ENCODE assay signal across 10 mouse cellular contexts in the genomic region with DNA sequence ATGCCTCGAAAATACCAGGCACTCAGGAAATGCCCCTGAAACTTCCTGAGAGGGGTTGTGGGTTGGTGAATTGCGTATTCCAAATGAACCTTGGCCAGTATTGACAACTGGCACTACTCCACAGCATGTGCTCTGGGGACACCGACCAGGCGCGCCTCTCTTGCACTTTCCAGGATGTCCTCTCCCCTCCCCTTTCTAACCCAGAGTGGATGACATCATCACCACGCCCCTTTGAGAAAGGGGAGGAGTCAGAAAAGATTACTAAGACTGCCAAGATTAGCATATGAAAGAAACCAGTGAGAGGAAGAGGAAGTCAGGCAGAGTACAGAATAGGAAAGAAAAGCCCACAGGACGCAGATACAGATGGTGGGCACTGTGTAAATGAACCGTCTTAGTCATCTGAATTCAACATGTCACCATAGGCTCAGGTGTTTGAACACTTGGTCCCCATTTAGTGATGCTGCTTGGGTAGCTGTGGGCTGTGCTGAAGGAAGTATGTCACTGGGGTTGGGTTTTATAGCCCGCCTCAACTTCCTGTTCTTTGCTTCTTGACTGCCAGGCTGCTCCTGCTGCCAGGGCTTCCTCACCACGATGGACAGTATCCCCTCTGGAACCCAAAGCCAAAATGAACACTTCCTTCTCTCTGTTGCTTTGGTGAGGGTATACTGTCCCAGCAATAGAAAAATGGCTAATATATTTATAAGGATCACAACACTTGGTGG.
A peak's percentile ranks its signal among the peaks of the same experiment; 100 is the strongest.
DNase-seq lines count a peak whose midpoint lies in the region; ATAC-seq and TF ChIP-seq lines count a peak whose summit lies in the region.
"Had no signal": no experiment of that assay in that cellular context is flagged by ENCODE, and none has a peak within 500 bp of the region (broad histone marks: within the 10 kb centered on the region; RNA-seq: fewer than 3 reads in every experiment).

No protein-coding gene starts in this region.

- TF ChIP-seq CTCF in hindbrain, postnatal 0 days (IDR thresholded peaks at IDR 0.05; ENCODE audit: low read depth) = no peak
- TF ChIP-seq CTCF in heart, postnatal 0 days (IDR thresholded peaks at IDR 0.05; ENCODE audit: low read depth) = no peak

- no peaks in the 10 kb centered on the region for H3K27me3 ChIP-seq in hindbrain, embryonic 12.5 days
- no peaks in the 10 kb centered on the region for H3K27me3 ChIP-seq in hindbrain, postnatal 0 days (ENCODE audit: insufficient read depth, low read length)
- H3K27me3 ChIP-seq in heart, postnatal 0 days (ENCODE audit: control insufficient read depth, insufficient read depth, low read length) = 0 out of 2 replicates have a peak, but pooled peaks cover 5% of the 10 kb centered on the region
- peaks cover 4% of the 10 kb centered on the region; the same call in 1 of the 2 replicates for H3K27me3 ChIP-seq in kidney, embryonic 14.5 days (ENCODE audit: control insufficient read depth, insufficient read depth, low read length)

- H3K4me1 ChIP-seq in hindbrain, embryonic 12.5 days = peaks cover 3% of the 10 kb centered on the region; the same call in 1 of the 2 replicates
- no peaks in the 10 kb centered on the region for H3K4me1 ChIP-seq in hindbrain, postnatal 0 days (ENCODE audit: insufficient read depth, low read length)
- no peaks in the 10 kb centered on the region for H3K4me1 ChIP-seq in heart, postnatal 0 days (ENCODE audit: control insufficient read depth, insufficient read depth)
- no peaks in the 10 kb centered on the region for H3K4me1 ChIP-seq in kidney, embryonic 14.5 days (ENCODE audit: control insufficient read depth, insufficient read depth, low read length)
- H3K4me1 ChIP-seq: limb, embryonic 13.5 days had no signal

- H3K9me3 ChIP-seq in hindbrain, embryonic 12.5 days (replicated peaks) = no peaks in the 10 kb centered on the region
- no peaks in the 10 kb centered on the region for H3K9me3 ChIP-seq in hindbrain, postnatal 0 days (ENCODE audit: low read length)
- no peaks in the 10 kb centered on the region for H3K9me3 ChIP-seq in heart, postnatal 0 days (replicated peaks; ENCODE audit: control insufficient read depth, low read length)
- no peaks in the 10 kb centered on the region for H3K9me3 ChIP-seq in kidney, embryonic 14.5 days (ENCODE audit: control insufficient read depth, low read length)
- H3K9me3 ChIP-seq: limb, embryonic 13.5 days had no signal

- no peaks in the 10 kb centered on the region for H3K36me3 ChIP-seq in hindbrain, embryonic 12.5 days
- H3K36me3 ChIP-seq in hindbrain, postnatal 0 days (ENCODE audit: insufficient read depth, low read length) = no peaks in the 10 kb centered on the region
- H3K36me3 ChIP-seq in heart, postnatal 0 days (replicated peaks; ENCODE audit: control insufficient read depth, insufficient read depth, low read length) = no peaks in the 10 kb centered on the region
- H3K36me3 ChIP-seq in kidney, embryonic 14.5 days (ENCODE audit: control insufficient read depth, insufficient read depth, low read length) = no peaks in the 10 kb centered on the region
- H3K36me3 ChIP-seq: limb, embryonic 13.5 days had no signal

- no peak for TF ChIP-seq EP300 in heart, postnatal 0 days (IDR thresholded peaks at IDR 0.05; ENCODE audit: low read depth)

- no peak overlapping the region for H3K9ac ChIP-seq in hindbrain, embryonic 12.5 days
- no peak overlapping the region for H3K9ac ChIP-seq in hindbrain, postnatal 0 days (replicated peaks; ENCODE audit: low read length)
- no peak overlapping the region for H3K9ac ChIP-seq in heart, postnatal 0 days (replicated peaks; ENCODE audit: low read depth, low read length)
- H3K9ac ChIP-seq in kidney, embryonic 14.5 days (ENCODE audit: low read depth, low read length) = no peak overlapping the region
- H3K9ac ChIP-seq: limb, embryonic 13.5 days had no signal

- peak; percentile 16; the same call in 1 of the 2 replicates for ATAC-seq in hindbrain, embryonic 12.5 days (ENCODE audit: low FRiP score)
- ATAC-seq in hindbrain, postnatal 0 days = no peak
- no peak for ATAC-seq in heart, postnatal 0 days (ENCODE audit: insufficient read depth, low read depth)
- no peak for ATAC-seq in kidney, embryonic 14.5 days (ENCODE audit: low FRiP score, low TSS enrichment)

- H3K27ac ChIP-seq in hindbrain, embryonic 12.5 days = no peak overlapping the region
- no peak overlapping the region for H3K27ac ChIP-seq in hindbrain, postnatal 0 days
- no peak overlapping the region for H3K27ac ChIP-seq in heart, postnatal 0 days (ENCODE audit: low read depth)
- no peak overlapping the region for H3K27ac ChIP-seq in kidney, embryonic 14.5 days (ENCODE audit: low read depth, low read length)
- H3K27ac ChIP-seq: limb, embryonic 13.5 days had no signal

- no peak overlapping the region for H3K4me2 ChIP-seq in hindbrain, embryonic 12.5 days (replicated peaks)
- H3K4me2 ChIP-seq in hindbrain, postnatal 0 days (ENCODE audit: low read depth, low read length) = no peak overlapping the region
- H3K4me2 ChIP-seq in heart, postnatal 0 days (ENCODE audit: low read depth, low read length) = no peak overlapping the region
- H3K4me2 ChIP-seq in kidney, embryonic 14.5 days (replicated peaks; ENCODE audit: low read depth, low read length) = no peak overlapping the region
- H3K4me2 ChIP-seq: limb, embryonic 13.5 days had no signal

- 43% methylated on average over 10 of the region's 10 CpGs for WGBS in hindbrain, embryonic 12.5 days
- WGBS in hindbrain, postnatal 0 days = 44% methylated on average over 10 of the region's 10 CpGs
- WGBS in heart, postnatal 0 days = 24% methylated on average over 10 of the region's 10 CpGs
- WGBS in kidney, embryonic 14.5 days = 50% methylated on average over 10 of the region's 10 CpGs

- no peak for DNase-seq in hindbrain, postnatal 0 days (ENCODE audit: low spot score)
- DNase-seq in A20 (ENCODE audit: low read depth, low spot score) (peak; percentile 67), MN1 (ENCODE audit: low spot score) (peak; percentile 15)
- peak; percentile 22 for DNase-seq in heart, postnatal 0 days (ENCODE audit: low spot score)
- DNase-seq in kidney, postnatal 36 days = no peak
- DNase-seq: cerebellum, adult 2 months; kidney, postnatal 4 days had no signal

- no peak overlapping the region for H3K4me3 ChIP-seq in hindbrain, embryonic 12.5 days
- no peak overlapping the region for H3K4me3 ChIP-seq in hindbrain, postnatal 0 days (ENCODE audit: low read length)
- no peak overlapping the region for H3K4me3 ChIP-seq in heart, postnatal 0 days (ENCODE audit: low read depth, low read length)
- no peak overlapping the region for H3K4me3 ChIP-seq in kidney, embryonic 14.5 days (ENCODE audit: low read length)
- H3K4me3 ChIP-seq: limb, embryonic 13.5 days had no signal

Comparison
In these comparisons a context has a peak if more than half of its experiments do, and no peak if none do; other contexts are left out.
1. DNase-seq: peak in A20 (single experiment), MN1 (single experiment) and heart, postnatal 0 days (single experiment); none in hindbrain, postnatal 0 days (single experiment) and kidney, postnatal 36 days (0 of 2).